Mouse (Mus musculus) ZHBTc4 (cell line): ENCODE results near the gene Tulp3.

Source experiments
- DNase-seq: peaks from one replicate; pipeline ENCODE4 v3.0.0-alpha.2; 2011; ENCODE audit warnings: low read depth, low spot score

Tulp3 gene

GRCm38 (mm10) chr6:128296750-128297393 is 58.8 kb downstream of the Tulp3 start:
- DNase-seq: peak; percentile 50

GRCm38 (mm10) chr6:128295876-128296749 is 59.5 kb downstream of the Tulp3 start:
- DNase-seq: peak; percentile 70

GRCm38 (mm10) chr6:128291284-128291683 is 64.4 kb downstream of the Tulp3 start:
- DNase-seq: no peak

- DNase-seq: no peak
Observed at GRCm38 (mm10) chr6:128288681-128289080, 67.0 kb downstream of the Tulp3 start.

DNA sequence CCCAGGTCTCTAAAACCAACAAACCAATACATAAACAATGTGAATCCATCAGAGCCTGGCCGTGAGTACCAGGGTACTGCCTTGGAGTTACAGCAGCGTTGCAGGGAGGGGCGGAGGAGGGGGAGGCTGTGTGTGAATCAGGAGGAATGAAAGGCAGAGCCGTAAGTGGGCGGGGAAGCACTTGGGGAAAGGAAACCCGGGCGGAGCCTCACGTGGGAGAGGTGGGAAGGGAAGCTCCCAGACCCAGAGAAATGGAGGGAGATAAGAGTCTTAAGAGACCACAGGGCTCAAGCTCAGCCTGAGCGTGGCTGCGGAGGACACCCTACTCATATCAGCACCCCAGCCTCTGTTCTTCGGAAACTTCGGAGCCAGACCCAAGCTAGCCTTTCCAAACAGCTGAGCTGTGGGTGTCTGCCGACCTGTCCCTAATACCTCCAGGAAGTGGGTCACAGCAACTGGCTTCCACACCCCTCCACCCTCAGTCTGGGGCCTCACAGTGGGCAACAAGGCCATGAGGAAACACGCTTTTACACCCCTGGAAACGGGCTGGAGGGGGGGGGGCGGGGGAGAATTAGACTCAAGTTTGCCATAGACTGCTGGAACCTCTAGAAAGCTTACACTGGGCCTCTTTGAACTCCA is 69.7 kb downstream of the Tulp3 start:
- DNase-seq: peak; percentile 93

GRCm38 (mm10) chr6:128282126-128282525 is 73.5 kb downstream of the Tulp3 start:
- peak; percentile 94 for DNase-seq

DNA sequence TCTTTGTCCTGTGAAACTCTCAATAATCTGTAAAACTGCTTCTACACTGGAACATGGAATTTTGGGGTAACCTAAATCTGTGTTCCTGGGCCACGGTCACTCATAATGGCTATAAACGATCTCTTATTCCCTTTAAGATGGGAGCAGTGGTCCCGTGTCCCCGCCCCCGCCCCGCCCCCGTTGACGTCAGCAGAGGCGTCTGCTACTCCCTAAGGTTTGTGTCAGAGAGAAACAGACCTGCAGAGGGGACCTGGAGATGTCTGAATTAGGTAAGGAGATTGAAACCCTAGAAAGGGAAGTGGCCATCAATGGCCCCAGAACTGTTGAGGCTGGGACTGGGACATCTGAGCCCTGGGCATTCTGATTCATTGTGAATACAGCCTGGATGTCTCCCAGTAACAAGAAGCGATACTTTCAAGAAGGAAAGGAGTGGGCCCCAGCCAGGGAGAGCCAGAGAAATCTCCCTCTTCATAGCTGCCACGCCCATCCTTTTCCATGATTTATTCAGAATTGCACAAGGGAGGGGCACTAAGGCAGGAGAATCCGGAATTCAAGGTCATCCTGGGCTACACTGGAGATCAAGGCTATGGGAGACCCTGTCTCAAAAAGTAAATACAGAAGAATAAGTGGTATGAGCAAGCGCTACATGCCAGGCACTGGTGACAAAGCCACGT is 75.0 kb downstream of the Tulp3 start:
- DNase-seq: peak; percentile 93

- no peak for DNase-seq
Observed at GRCm38 (mm10) chr6:128279608-128280007, 76.0 kb downstream of the Tulp3 start.

DNA sequence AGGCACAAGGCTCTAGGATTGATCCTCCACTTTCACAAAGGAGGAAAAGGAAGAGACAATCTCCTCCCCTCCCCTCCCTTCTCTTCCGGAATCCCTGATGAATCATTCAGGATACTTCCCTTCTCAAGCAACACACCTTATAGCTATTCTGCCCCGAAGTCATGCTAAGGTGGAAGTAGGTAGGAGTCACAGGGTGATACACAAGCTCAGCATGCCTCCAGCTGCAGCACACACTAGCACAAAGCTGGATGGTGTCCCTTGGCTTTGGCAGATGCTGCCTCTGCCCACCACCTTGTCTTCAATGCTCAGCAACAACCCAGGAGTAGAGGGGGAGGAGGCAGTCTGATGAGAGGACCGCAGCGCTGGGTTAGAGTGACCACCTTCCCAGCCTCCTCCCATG is 76.6 kb downstream of the Tulp3 start:
- no peak for DNase-seq

- no peak for DNase-seq
Observed at GRCm38 (mm10) chr6:128277132-128278085, 78.2 kb downstream of the Tulp3 start.

- no peak for DNase-seq
Observed at GRCm38 (mm10) chr6:128276349-128276748, 79.3 kb downstream of the Tulp3 start.

- DNase-seq: no peak
Observed at GRCm38 (mm10) chr6:128275506-128276064, 80.1 kb downstream of the Tulp3 start.

- no peak for DNase-seq
Observed at GRCm38 (mm10) chr6:128273507-128273906, 82.1 kb downstream of the Tulp3 start.

DNA sequence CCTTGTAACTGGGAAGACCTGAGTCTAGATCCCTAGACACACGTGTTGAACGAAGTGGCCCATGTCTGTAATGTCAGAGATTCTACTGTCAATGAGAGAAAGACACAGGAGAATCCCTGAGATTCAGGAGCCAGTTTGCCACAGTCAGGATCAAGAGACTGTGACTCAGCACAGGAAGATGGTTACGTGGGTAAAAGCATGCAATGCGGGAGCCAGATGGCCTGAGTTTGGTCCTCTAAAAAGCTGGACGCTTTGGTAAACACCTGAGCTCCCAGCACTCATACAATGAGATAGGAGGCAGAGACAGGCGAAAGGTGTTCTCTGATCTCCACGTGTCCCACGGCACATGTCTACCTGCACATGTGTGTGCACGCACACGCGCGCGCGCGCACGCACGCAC is 82.9 kb downstream of the Tulp3 start:
- no peak for DNase-seq
